Mouse (Mus musculus) small intestine, adult 2 months (tissue): Measurements from ENCODE around the gene Dlg5.

Experiments used
- CTCF ChIP-seq: fragments of 200-500 bp; IDR thresholded peaks from 2 replicates; pipeline ENCODE4 v1.5.1; 2012; ENCODE audit warnings: low read depth, mild to moderate bottlenecking, control low read depth, inconsistent platforms, low read length, moderate library complexity, mixed read lengths; ENCODE audit not compliant: insufficient replicate concordance, insufficient read length; ENCODE audit errors: extremely low read depth
- POLR2A ChIP-seq: fragments of 200-500 bp; IDR thresholded peaks from 2 replicates; pipeline ENCODE4 v1.6.1; 2012; ENCODE audit warnings: low read depth, mild to moderate bottlenecking, control low read depth, inconsistent platforms, low read length, moderate library complexity

DNA sequence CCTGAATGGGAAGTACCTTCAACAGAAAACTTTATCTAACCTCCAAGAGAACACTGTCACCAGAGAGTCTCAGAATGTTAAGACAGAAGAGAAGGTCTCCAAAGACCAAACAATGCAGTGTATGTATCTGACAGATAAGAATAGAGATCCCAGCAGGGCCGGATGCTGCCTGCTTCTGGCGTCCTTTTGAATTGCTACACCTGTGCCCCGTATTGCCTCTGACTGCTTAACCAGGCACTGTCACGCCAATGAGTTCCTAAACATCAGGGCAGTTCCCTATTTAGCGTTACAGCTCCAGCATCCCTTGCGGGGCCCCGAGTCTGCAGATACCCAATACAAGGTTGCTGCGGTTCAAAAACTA is 28.4 kb downstream of the Dlg5 start:
- TF ChIP-seq CTCF (no peak), POLR2A (no peak)
